Mouse (Mus musculus) bone marrow macrophage, adult 2 months (primary cell): ENCODE measurements around the gene Ctnna2.

Experiments used
- CTCF ChIP-seq: IDR thresholded peaks from 2 replicates; pipeline ENCODE4 v1.5.1; 2012; ENCODE audit warnings: low read depth, mild to moderate bottlenecking, low read length, moderate library complexity
- POLR2A ChIP-seq: IDR thresholded peaks from 2 replicates; pipeline ENCODE4 v1.6.1; 2012; ENCODE audit warnings: mild to moderate bottlenecking, low read depth, low read length, borderline replicate concordance

- TF ChIP-seq POLR2A, result no peak
- TF ChIP-seq CTCF, result no peak
Observed at GRCm38 (mm10) chr6:77215322-77215721, 764.2 kb downstream of the Ctnna2 start.
